Mouse (Mus musculus): ENCODE measurements at regions not wholly inside any gene's neighbourhood (a gene's known extent, or its start where the extent isn't known, plus 50 kb on each side); places are given as distances from the start of the nearest gene placed in this dataset.

- TF ChIP-seq POLR2A (IDR thresholded peaks at IDR 0.05; ENCODE audit: extremely low read depth, insufficient read depth, low read length) (no peak), CTCF (IDR thresholded peaks at IDR 0.05; ENCODE audit: low read depth, low read length) (no peak)
These were observed 60.8 kb upstream of the Rasgrp1 start for GRCm38 (mm10) chr2:117403425-117404175.

Measured in liver, adult 2 months (tissue).